Mouse (Mus musculus): ENCODE measurements around the gene Tinagl1. TPM values are rescaled to one million over a fixed set of nuclear protein-coding genes. Genes with fewer than 3 reads are reported as not detected.

Gene Tinagl1
- total and polyA plus RNA-seq, 3 experiments = 6.1 to 21.9 TPM; not detected in 1

GRCm38 (mm10) chr4:130120752-130121151 lies 54.2 kb downstream of the Tinagl1 start:
- DNase-seq (ENCODE audit: low read depth, low spot score) = no peak
- H3K4me3 ChIP-seq (ENCODE audit: control insufficient read depth in 1 of 2, insufficient read depth in 1 of 2, low read depth in 2 of 2, low read length in 2 of 2) = no peak overlapping the region
- H3K36me3 ChIP-seq (ENCODE audit: control insufficient read depth in 1 of 2, insufficient read depth in 2 of 2, low read length in 2 of 2) = no peaks in the 10 kb centered on the region

More at GRCm38 (mm10) chr4:130120752-130121151, 54.2 kb downstream of the Tinagl1 start:
- H3K4me1 ChIP-seq (ENCODE audit: control insufficient read depth in 1 of 2, insufficient read depth in 2 of 2, low read length in 2 of 2) = no peaks in the 10 kb centered on the region
- no peaks in the 10 kb centered on the region for H3K9me3 ChIP-seq (replicated peaks; ENCODE audit: insufficient read depth, low read length)
- no peaks in the 10 kb centered on the region for H3K27me3 ChIP-seq (ENCODE audit: control insufficient read depth in 1 of 2, insufficient read depth in 2 of 2, low read length in 2 of 2)
- no peak overlapping the region for H3K9ac ChIP-seq (ENCODE audit: control insufficient read depth, low read depth, low read length, poor library complexity, severe bottlenecking)
- H3K27ac ChIP-seq (ENCODE audit: control insufficient read depth, low read depth, low read length) = no peak overlapping the region
- TF ChIP-seq MAFK (IDR thresholded peaks at IDR 0.05; ENCODE audit: borderline replicate concordance, low read depth, low read length) (no peak), NELFE (IDR thresholded peaks at IDR 0.05; ENCODE audit: low read depth, low read length) (no peak), USF1 (IDR thresholded peaks at IDR 0.05; ENCODE audit: low read depth, low read length) (no peak), UBTF (IDR thresholded peaks at IDR 0.05; ENCODE audit: borderline replicate concordance, insufficient read depth, low read depth, low read length) (no peak), JUND (IDR thresholded peaks at IDR 0.05; ENCODE audit: low read depth, low read length) (no peak), BHLHE40 (IDR thresholded peaks at IDR 0.05; ENCODE audit: borderline replicate concordance, low read depth, low read length) (no peak), CTCF (IDR thresholded peaks at IDR 0.05 in 2 of 3, conservative IDR thresholded peaks at IDR 0.05 in 1 of 3; ENCODE audit: control insufficient read depth in 1 of 3, insufficient read depth in 1 of 3, low read depth in 2 of 3, low read length in 3 of 3, poor library complexity in 1 of 3, severe bottlenecking in 1 of 3) (no peak), ZNF384 (IDR thresholded peaks at IDR 0.05; ENCODE audit: low read depth, low read length) (no peak), ETS1 (IDR thresholded peaks at IDR 0.05; ENCODE audit: low read depth, low read length) (no peak), KAT2A (conservative IDR thresholded peaks at IDR 0.05; ENCODE audit: low read depth, low read length) (no peak), USF2 (IDR thresholded peaks at IDR 0.05; ENCODE audit: borderline replicate concordance in 1 of 2, insufficient read depth in 1 of 2, low read depth in 1 of 2, low read length in 2 of 2) (no peak), POLR2AphosphoS2 (IDR thresholded peaks at IDR 0.05; ENCODE audit: low read length) (no peak), TAL1 (IDR thresholded peaks at IDR 0.05; ENCODE audit: low read length) (no peak), E2F4 (IDR thresholded peaks at IDR 0.05; ENCODE audit: borderline replicate concordance, low read depth, low read length) (no peak), RCOR1 (IDR thresholded peaks at IDR 0.05; ENCODE audit: low read depth, low read length) (no peak), ELF1 (IDR thresholded peaks at IDR 0.05; ENCODE audit: low read depth, low read length) (no peak), MAX (IDR thresholded peaks at IDR 0.05; ENCODE audit: low read length) (no peak), SMC3 (IDR thresholded peaks at IDR 0.05; ENCODE audit: low read depth, low read length) (no peak), SIN3A (IDR thresholded peaks at IDR 0.05; ENCODE audit: low read length) (no peak), NRF1 (IDR thresholded peaks at IDR 0.05; ENCODE audit: insufficient read depth, low read depth, low read length, poor library complexity, severe bottlenecking) (no peak)
- H3K79me2 ChIP-seq (ENCODE audit: control insufficient read depth, insufficient read depth, low read length, poor library complexity) = no peaks in the 10 kb centered on the region

Other genes starting within 250 kb of the Tinagl1 start
- gene Spocd1, start 245.9 kb downstream of the Tinagl1 start, total RNA-seq (2012; rRNA removed) = not detected in 2 replicates
- gene Spocd1, start 245.9 kb downstream of the Tinagl1 start, polyA plus RNA-seq (2012; ENCODE audit: insufficient read depth in 1 of 2, insufficient read length in 2 of 2, low read depth in 1 of 2, low replicate concordance in 2 of 2, missing spikeins in 1 of 2) = under 1 TPM in 1 of 2 experiments, not detected in 1; 0.03 TPM
- gene Adgrb2, start 190.3 kb downstream of the Tinagl1 start, total RNA-seq (2012; rRNA removed) = 0.04 TPM in 1 of 2 replicates, not detected in the other
- under 1 TPM in 1 of 2 experiments, not detected in 1; 0.15 TPM for gene Adgrb2, start 190.3 kb downstream of the Tinagl1 start, polyA plus RNA-seq (2012; ENCODE audit: insufficient read depth in 1 of 2, insufficient read length in 2 of 2, low read depth in 1 of 2, low replicate concordance in 2 of 2, missing spikeins in 1 of 2)
- 0.23 and 0.50 TPM in 2 replicates for gene Col16a1, start 127.3 kb downstream of the Tinagl1 start, total RNA-seq (2012; rRNA removed)
- under 1 TPM in 1 of 2 experiments, not detected in 1; 0.25 TPM for gene Col16a1, start 127.3 kb downstream of the Tinagl1 start, polyA plus RNA-seq (2012; ENCODE audit: insufficient read depth in 1 of 2, insufficient read length in 2 of 2, low read depth in 1 of 2, low replicate concordance in 2 of 2, missing spikeins in 1 of 2)
- 24.3 and 27.3 TPM in 2 replicates for gene Pef1, start 72.6 kb downstream of the Tinagl1 start, total RNA-seq (2012; rRNA removed)
- gene Pef1, start 72.6 kb downstream of the Tinagl1 start, polyA plus RNA-seq (2012; ENCODE audit: insufficient read depth in 1 of 2, insufficient read length in 2 of 2, low read depth in 1 of 2, low replicate concordance in 2 of 2, missing spikeins in 1 of 2) = 10 to 100 TPM in 1 of 2 experiments, not detected in 1; 49.8 TPM
- gene Hcrtr1, start 35.8 kb downstream of the Tinagl1 start, total RNA-seq (2012; rRNA removed) = not detected in 2 replicates
- not detected for gene Hcrtr1, start 35.8 kb downstream of the Tinagl1 start, polyA plus RNA-seq (2012; ENCODE audit: insufficient read depth in 1 of 2, insufficient read length in 2 of 2, low read depth in 1 of 2, low replicate concordance in 2 of 2, missing spikeins in 1 of 2)
- gene Gm853, start 47.3 kb upstream of the Tinagl1 start, total RNA-seq (2012; rRNA removed) = not detected in 2 replicates
- gene Gm853, start 47.3 kb upstream of the Tinagl1 start, polyA plus RNA-seq (2012; ENCODE audit: insufficient read depth in 1 of 2, insufficient read length in 2 of 2, low read depth in 1 of 2, low replicate concordance in 2 of 2, missing spikeins in 1 of 2) = under 1 TPM in 1 of 2 experiments, not detected in 1; 0.04 TPM
- gene Serinc2, start 104.1 kb upstream of the Tinagl1 start, total RNA-seq (2012; rRNA removed) = not detected in 2 replicates
- gene Serinc2, start 104.1 kb upstream of the Tinagl1 start, polyA plus RNA-seq (2012; ENCODE audit: insufficient read depth in 1 of 2, insufficient read length in 2 of 2, low read depth in 1 of 2, low replicate concordance in 2 of 2, missing spikeins in 1 of 2) = under 1 TPM in 1 of 2 experiments, not detected in 1; 0.21 TPM
- gene Fabp3, start 133.5 kb upstream of the Tinagl1 start, total RNA-seq (2012; rRNA removed) = not detected in 2 replicates
- under 1 TPM in 1 of 2 experiments, not detected in 1; 0.60 TPM for gene Fabp3, start 133.5 kb upstream of the Tinagl1 start, polyA plus RNA-seq (2012; ENCODE audit: insufficient read depth in 1 of 2, insufficient read length in 2 of 2, low read depth in 1 of 2, low replicate concordance in 2 of 2, missing spikeins in 1 of 2)
- not detected in 2 replicates for gene Gm10570, start 133.6 kb upstream of the Tinagl1 start, total RNA-seq (2012; rRNA removed)
- gene Gm10570, start 133.6 kb upstream of the Tinagl1 start, polyA plus RNA-seq (2012; ENCODE audit: insufficient read depth in 1 of 2, insufficient read length in 2 of 2, low read depth in 1 of 2, low replicate concordance in 2 of 2, missing spikeins in 1 of 2) = not detected
- 35.8 and 43.7 TPM in 2 replicates for gene Zcchc17, start 184.8 kb upstream of the Tinagl1 start, total RNA-seq (2012; rRNA removed)
- 10 to 100 TPM in 1 of 2 experiments, not detected in 1; 62.5 TPM for gene Zcchc17, start 184.8 kb upstream of the Tinagl1 start, polyA plus RNA-seq (2012; ENCODE audit: insufficient read depth in 1 of 2, insufficient read length in 2 of 2, low read depth in 1 of 2, low replicate concordance in 2 of 2, missing spikeins in 1 of 2)
- gene Snrnp40, start 185.0 kb upstream of the Tinagl1 start, total RNA-seq (2012; rRNA removed) = 127 and 133 TPM in 2 replicates
- gene Snrnp40, start 185.0 kb upstream of the Tinagl1 start, polyA plus RNA-seq (2012; ENCODE audit: insufficient read depth in 1 of 2, insufficient read length in 2 of 2, low read depth in 1 of 2, low replicate concordance in 2 of 2, missing spikeins in 1 of 2) = 100 to 1,000 TPM; 151 to 371 TPM

All from MEL (cell line).